Mouse (Mus musculus): ENCODE data around the gene Ankrd55. TPM values are rescaled to one million over a fixed set of nuclear protein-coding genes. Genes with fewer than 3 reads are reported as not detected.

The Ankrd55 gene
- polyA plus RNA-seq, 2 experiments = 1.0 to 1.6 TPM

DNA sequence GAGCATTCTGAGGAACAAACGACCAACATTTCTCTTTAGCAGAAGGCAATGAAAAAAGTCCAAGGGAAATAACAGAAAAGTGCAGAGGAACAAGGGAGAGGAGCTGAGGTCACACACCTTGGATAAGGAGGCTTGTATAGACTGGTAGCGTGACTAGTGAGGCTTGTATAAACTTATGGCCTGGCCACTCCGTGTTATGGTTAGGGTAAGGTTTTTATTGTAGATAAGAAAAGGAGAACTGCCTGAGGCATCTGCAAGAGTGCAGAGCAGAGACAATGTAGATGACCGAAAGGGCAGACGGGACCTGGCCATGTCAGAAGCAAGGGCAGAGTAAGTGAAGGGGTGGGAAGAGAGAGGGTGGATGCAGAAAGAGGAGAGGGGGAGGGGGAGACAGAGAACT lies 10.7 kb upstream of the Ankrd55 start:
- Histone ChIP-seq H3K27ac (replicated peaks; ENCODE audit: low read depth, low read length) (no peak overlapping the region), H3K4me3 (replicated peaks; ENCODE audit: low read length) (no peak overlapping the region), H3K36me3 (ENCODE audit: control insufficient read depth, insufficient read depth, low read length) (no peaks in the 10 kb centered on the region), H3K4me1 (ENCODE audit: control insufficient read depth, insufficient read depth, low read length) (no peaks in the 10 kb centered on the region), H3K4me2 (replicated peaks; ENCODE audit: low read depth, low read length, severe bottlenecking) (no peak overlapping the region), H3K9ac (ENCODE audit: low read depth, low read length, severe bottlenecking) (no peak overlapping the region), H3K9me3 (ENCODE audit: control insufficient read depth, low read length) (no peaks in the 10 kb centered on the region), H3K27me3 (ENCODE audit: control insufficient read depth, insufficient read depth, low read length) (no peaks in the 10 kb centered on the region)
- TF ChIP-seq POLR2A (IDR thresholded peaks at IDR 0.05; ENCODE audit: borderline replicate concordance, extremely low read depth, insufficient read depth, insufficient read length) = no peak
- no peak for DNase-seq (ENCODE audit: low spot score)
- no peak for ATAC-seq (ENCODE audit: low FRiP score, low read depth)
- WGBS = 53% methylated on average over 5 of the region's 5 CpGs

DNA sequence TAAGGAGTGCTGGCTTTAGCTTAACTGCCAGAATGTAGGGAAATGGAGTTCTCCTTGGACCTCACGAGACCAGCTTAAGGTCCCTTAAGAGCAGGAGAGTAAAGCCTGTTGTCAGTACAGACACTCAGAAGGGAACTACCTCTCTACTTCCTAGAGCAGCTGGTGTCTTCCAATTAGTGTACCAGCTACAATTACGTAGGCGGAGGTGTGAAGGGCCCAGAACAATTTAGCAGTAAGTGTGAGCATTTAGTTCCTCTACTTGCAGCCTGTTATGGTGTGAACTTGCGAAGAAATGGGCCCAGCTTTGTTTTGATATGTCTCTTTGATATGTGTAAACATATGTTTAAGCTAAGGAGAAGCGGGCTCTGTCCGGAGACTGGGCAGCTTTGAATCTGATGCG lies 10.0 kb upstream of the Ankrd55 start:
- DNase-seq (ENCODE audit: low spot score) (no peak), ATAC-seq (ENCODE audit: low FRiP score, low read depth) (no peak)
- Histone ChIP-seq H3K4me2 (replicated peaks; ENCODE audit: low read depth, low read length, severe bottlenecking) (no peak overlapping the region), H3K9ac (ENCODE audit: low read depth, low read length, severe bottlenecking) (no peak overlapping the region), H3K27me3 (ENCODE audit: control insufficient read depth, insufficient read depth, low read length) (no peaks in the 10 kb centered on the region), H3K4me3 (replicated peaks; ENCODE audit: low read length) (no peak overlapping the region), H3K4me1 (ENCODE audit: control insufficient read depth, insufficient read depth, low read length) (no peaks in the 10 kb centered on the region), H3K36me3 (ENCODE audit: control insufficient read depth, insufficient read depth, low read length) (no peaks in the 10 kb centered on the region), H3K9me3 (ENCODE audit: control insufficient read depth, low read length) (no peaks in the 10 kb centered on the region), H3K27ac (replicated peaks; ENCODE audit: low read depth, low read length) (no peak overlapping the region)
- WGBS = 46% methylated on average over 7 of the region's 7 CpGs
- no peak for TF ChIP-seq POLR2A (IDR thresholded peaks at IDR 0.05; ENCODE audit: borderline replicate concordance, extremely low read depth, insufficient read depth, insufficient read length)

DNA sequence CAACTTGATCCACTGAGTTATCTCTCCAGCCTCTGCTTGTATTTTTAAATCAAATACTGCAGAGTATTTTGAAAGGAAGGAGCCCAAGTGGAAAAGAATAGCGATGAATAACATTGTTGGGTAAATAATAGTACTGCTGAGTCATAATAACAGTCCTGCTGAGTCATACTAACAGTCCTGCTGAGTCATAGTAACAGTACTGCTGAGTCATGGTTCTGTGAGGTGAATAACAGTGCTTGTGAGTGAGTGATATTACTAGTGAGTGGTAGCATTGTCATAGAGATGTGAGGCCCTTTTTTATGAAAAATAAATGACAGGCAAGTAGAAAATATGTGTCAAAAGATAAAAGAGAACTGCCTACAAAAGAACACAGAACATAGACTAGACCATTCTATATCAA lies 1.1 kb upstream of the Ankrd55 start:
- no peak for ATAC-seq (ENCODE audit: low FRiP score, low read depth)
- Histone ChIP-seq H3K9me3 (ENCODE audit: control insufficient read depth, low read length) (no peaks in the 10 kb centered on the region), H3K27ac (replicated peaks; ENCODE audit: low read depth, low read length) (no peak overlapping the region), H3K4me2 (replicated peaks; ENCODE audit: low read depth, low read length, severe bottlenecking) (no peak overlapping the region), H3K36me3 (ENCODE audit: control insufficient read depth, insufficient read depth, low read length) (no peaks in the 10 kb centered on the region), H3K9ac (ENCODE audit: low read depth, low read length, severe bottlenecking) (no peak overlapping the region), H3K4me1 (ENCODE audit: control insufficient read depth, insufficient read depth, low read length) (peaks cover 7% of the 10 kb centered on the region; the same call in 1 of the 2 replicates), H3K27me3 (ENCODE audit: control insufficient read depth, insufficient read depth, low read length) (no peaks in the 10 kb centered on the region), H3K4me3 (replicated peaks; ENCODE audit: low read length) (no peak overlapping the region)
- no peak for TF ChIP-seq POLR2A (IDR thresholded peaks at IDR 0.05; ENCODE audit: borderline replicate concordance, extremely low read depth, insufficient read depth, insufficient read length)
- WGBS = 83% methylated on average over 1 of the region's 1 CpGs
- no peak for DNase-seq (ENCODE audit: low spot score)

DNA sequence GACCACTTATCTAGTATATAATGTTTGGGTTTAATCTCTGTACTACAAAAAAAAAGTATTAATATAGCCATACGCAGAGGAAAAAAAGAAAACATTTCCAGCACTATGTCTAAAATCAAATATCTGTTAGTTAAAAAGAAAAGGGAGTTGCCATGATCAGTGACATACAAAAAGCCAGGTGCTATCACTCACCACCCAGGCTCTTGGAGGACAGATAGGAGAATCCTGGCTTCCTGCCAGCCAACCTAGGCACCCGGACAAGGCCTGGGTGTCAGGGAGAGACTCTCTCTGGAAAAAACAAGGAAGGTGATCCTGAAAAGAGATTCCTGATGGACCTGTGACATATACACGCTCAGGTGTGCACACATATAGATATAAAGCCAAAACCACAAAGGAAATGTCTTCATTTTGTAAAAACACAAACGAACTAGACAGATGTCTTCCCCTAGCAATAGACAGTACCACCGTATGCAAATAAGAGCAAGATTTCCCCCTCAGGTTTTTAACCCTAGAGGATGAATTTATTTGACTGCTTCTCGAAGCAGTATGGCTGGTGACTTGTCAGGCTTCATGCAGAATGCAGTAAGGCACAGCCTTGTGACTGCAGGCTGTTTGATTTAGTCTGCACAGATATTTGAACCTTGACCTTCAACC lies 553 bp upstream of the Ankrd55 start:
- no peaks in the 10 kb centered on the region for H3K27me3 ChIP-seq (ENCODE audit: control insufficient read depth, insufficient read depth, low read length)
- H3K27ac ChIP-seq (replicated peaks; ENCODE audit: low read depth, low read length) = no peak overlapping the region
- ATAC-seq (ENCODE audit: low FRiP score, low read depth) (no peak), DNase-seq (ENCODE audit: low spot score) (no peak)
- WGBS = 65% methylated on average over 6 of the region's 6 CpGs
- H3K4me1 ChIP-seq (ENCODE audit: control insufficient read depth, insufficient read depth, low read length) = peaks cover 7% of the 10 kb centered on the region; the same call in 1 of the 2 replicates
- no peak overlapping the region; the same call in 1 of the 2 replicates for H3K9ac ChIP-seq (ENCODE audit: low read depth, low read length, severe bottlenecking)
- 0 out of 2 replicates have a peak overlapping the region, but pooled peaks have one; percentile 28 for H3K4me3 ChIP-seq (replicated peaks; ENCODE audit: low read length)
- H3K9me3 ChIP-seq (ENCODE audit: control insufficient read depth, low read length) = no peaks in the 10 kb centered on the region
- H3K4me2 ChIP-seq (replicated peaks; ENCODE audit: low read depth, low read length, severe bottlenecking) = peak overlapping the region; percentile 65
- no peak for TF ChIP-seq POLR2A (IDR thresholded peaks at IDR 0.05; ENCODE audit: borderline replicate concordance, extremely low read depth, insufficient read depth, insufficient read length)
- H3K36me3 ChIP-seq (ENCODE audit: control insufficient read depth, insufficient read depth, low read length) = no peaks in the 10 kb centered on the region

DNA sequence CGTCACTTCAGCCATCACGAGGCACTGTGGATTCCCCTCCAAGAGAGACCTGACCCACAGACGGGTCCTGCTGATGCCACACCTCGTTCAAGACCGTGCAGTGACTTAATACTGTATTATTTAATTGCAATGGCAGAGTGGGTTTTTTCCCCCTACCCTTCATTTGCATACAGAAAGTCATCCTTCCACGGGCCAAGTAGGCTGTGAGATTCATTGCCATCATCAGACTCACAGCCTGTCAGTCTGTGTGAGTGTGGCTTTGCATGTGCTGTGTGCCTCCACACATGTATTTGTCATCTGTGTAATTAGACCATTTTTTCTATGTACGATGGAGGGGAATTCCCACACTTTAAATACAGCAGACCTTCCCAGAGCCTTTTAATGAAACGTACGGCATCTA lies 1.1 kb downstream of the Ankrd55 start:
- H3K27ac ChIP-seq (replicated peaks; ENCODE audit: low read depth, low read length) = no peak overlapping the region
- TF ChIP-seq POLR2A (IDR thresholded peaks at IDR 0.05; ENCODE audit: borderline replicate concordance, extremely low read depth, insufficient read depth, insufficient read length) = no peak
- H3K9me3 ChIP-seq (ENCODE audit: control insufficient read depth, low read length) = no peaks in the 10 kb centered on the region
- no peak for ATAC-seq (ENCODE audit: low FRiP score, low read depth)
- whole genome bisulfite sequencing = 50% methylated on average over 9 of the region's 9 CpGs
- H3K4me3 ChIP-seq (replicated peaks; ENCODE audit: low read length) = no peak overlapping the region
- H3K4me2 ChIP-seq (replicated peaks; ENCODE audit: low read depth, low read length, severe bottlenecking) = no peak overlapping the region; the same call in 1 of the 2 replicates
- no peak overlapping the region for H3K9ac ChIP-seq (ENCODE audit: low read depth, low read length, severe bottlenecking)
- no peaks in the 10 kb centered on the region for H3K27me3 ChIP-seq (ENCODE audit: control insufficient read depth, insufficient read depth, low read length)
- DNase-seq (ENCODE audit: low spot score) = no peak
- peaks cover 7% of the 10 kb centered on the region; the same call in 1 of the 2 replicates for H3K4me1 ChIP-seq (ENCODE audit: control insufficient read depth, insufficient read depth, low read length)
- H3K36me3 ChIP-seq (ENCODE audit: control insufficient read depth, insufficient read depth, low read length) = no peaks in the 10 kb centered on the region

All from limb, embryonic 14.5 days (tissue).